Mouse (Mus musculus) myocyte (in vitro differentiated cells): ENCODE measurements around the gene Nos1ap.

Source experiments
- MAX ChIP-seq: IDR thresholded peaks from one replicate; pipeline ENCODE4 v1.6.1; 2011; ENCODE audit warnings: low read depth, mild to moderate bottlenecking, control low read depth
- MYOG ChIP-seq, 3 experiments: IDR thresholded peaks; one replicate each; pipeline ENCODE4 v1.6.1; 2011; ENCODE audit warnings: control low read depth in 2 of 3, low read depth in 2 of 3, mild to moderate bottlenecking in 2 of 3; ENCODE audit not compliant: insufficient read length in 2 of 3, control insufficient read depth in 1 of 3, insufficient read depth in 1 of 3
- POLR2A ChIP-seq: IDR thresholded peaks from one replicate; pipeline ENCODE4 v1.6.1; 2011; ENCODE audit warnings: low read depth, mild to moderate bottlenecking, control low read depth, moderate library complexity; ENCODE audit not compliant: insufficient read length
- REST ChIP-seq: IDR thresholded peaks from one replicate; pipeline ENCODE4 v1.6.1; 2011; ENCODE audit warnings: mild to moderate bottlenecking, control low read depth, moderate library complexity; ENCODE audit not compliant: insufficient read depth, insufficient read length

GRCm38 (mm10) chr1:170324312-170324711 is 265.3 kb downstream of the Nos1ap start:
- TF ChIP-seq POLR2A, result no peak
- no peak for TF ChIP-seq MYOG (IDR thresholded peaks at IDR 0.05; ENCODE audit: control insufficient read depth in 1 of 3, insufficient read depth in 1 of 3, insufficient read length in 2 of 3, low read depth in 2 of 3)
- no peak for TF ChIP-seq MAX
- no peak for TF ChIP-seq REST
